Mouse (Mus musculus) midbrain, embryonic 16.5 days (tissue): ENCODE results near the gene Gm4737. TPM values are rescaled to one million over a fixed set of nuclear protein-coding genes. Genes with fewer than 3 reads are reported as not detected.

Experiments used
- ATAC-seq: fragments of 200-750 bp; cut with Nextera tagmentation; 2 replicates; pipeline ENCODE4 v1.8.0; 2017; ENCODE audit warnings: moderate TSS enrichment
- H3K27ac ChIP-seq: fragments of 300-500 bp; sonication (generic); 2 replicates; pipeline ENCODE4 v1.5.1; 2014; ENCODE audit warnings: mild to moderate bottlenecking, low read length, mixed read lengths
- H3K27me3 ChIP-seq: fragments of 300-500 bp; sonication (generic); 2 replicates; pipeline ENCODE4 v1.6.1; 2014; ENCODE audit warnings: low read depth, low read length, mixed read lengths; ENCODE audit not compliant: control insufficient read depth, insufficient read depth
- H3K36me3 ChIP-seq: fragments of 300-500 bp; sonication (generic); 2 replicates; pipeline ENCODE4 v1.6.1; 2014; ENCODE audit warnings: mild to moderate bottlenecking, low read length, moderate library complexity, mixed read lengths; ENCODE audit not compliant: control insufficient read depth, insufficient read depth
- H3K4me1 ChIP-seq: fragments of 300-500 bp; sonication (generic); 2 replicates; pipeline ENCODE4 v1.6.1; 2014; ENCODE audit warnings: mild to moderate bottlenecking, low read length, mixed read lengths; ENCODE audit not compliant: control insufficient read depth, insufficient read depth
- H3K4me2 ChIP-seq: fragments of 300-500 bp; sonication (generic); 2 replicates; pipeline ENCODE4 v1.6.1; 2014; ENCODE audit warnings: mild to moderate bottlenecking, low read length, mixed read lengths
- H3K4me3 ChIP-seq: fragments of 300-500 bp; sonication (generic); 2 replicates; pipeline ENCODE4 v1.5.1; 2014; ENCODE audit warnings: low read depth, mild to moderate bottlenecking, low read length, moderate library complexity, mixed read lengths
- H3K9ac ChIP-seq: fragments of 300-500 bp; sonication (generic); 2 replicates; pipeline ENCODE4 v1.6.1; 2014; ENCODE audit warnings: low read depth, low read length, mixed read lengths
- H3K9me3 ChIP-seq: fragments of 300-500 bp; sonication (generic); replicated peaks from 2 replicates; pipeline ENCODE4 v1.6.1; 2014; ENCODE audit warnings: mild to moderate bottlenecking, low read length, mixed read lengths; ENCODE audit not compliant: control insufficient read depth, poor library complexity, severe bottlenecking
- WGBS: fragments of 180-500 bp; shearing (Covaris S2); extraction: QIAGEN DNeasy Blood & Tissue Kit; methylation state at CpG from one replicate; pipeline ENCODE4 v1.1.7; 2014; 5-methylcytosine and 5-hydroxymethylcytosine counted together
- polyA plus RNA-seq: library from polyadenylated mRNA; unstranded; fragments of >200 nt; fragmentation: Nextera tagmentation; extraction: Ambion mirVana; gene quantifications from 2 replicates; pipeline ENCODE4 v1.2.1, GENCODE M21; 2015

The Gm4737 gene
- polyA plus RNA-seq, 1 experiment from 2014 or later = 1.8 TPM

- Histone ChIP-seq H3K27ac (no peak overlapping the region), H3K4me1 (no peaks in the 10 kb centered on the region), H3K36me3 (no peaks in the 10 kb centered on the region), H3K4me3 (no peak overlapping the region), H3K9me3 (no peaks in the 10 kb centered on the region), H3K9ac (no peak overlapping the region), H3K4me2 (no peak overlapping the region), H3K27me3 (no peaks in the 10 kb centered on the region)
- no peak for ATAC-seq
- WGBS = 85% methylated on average over 9 of the region's 9 CpGs
These were observed 50.4 kb downstream of the Gm4737 start for GRCm38 (mm10) chr16:46104491-46104890.

Other genes starting within 250 kb of the Gm4737 start
- 6.6 and 6.9 TPM in 2 replicates for gene Phldb2, start 201.5 kb downstream of the Gm4737 start, polyA plus RNA-seq
- 15.5 and 16.2 TPM in 2 replicates for gene Plcxd2, start 144.9 kb downstream of the Gm4737 start, polyA plus RNA-seq
- gene Cd96, start 34.8 kb downstream of the Gm4737 start, polyA plus RNA-seq = 0.10 and 0.15 TPM in 2 replicates